Mouse (Mus musculus) right cerebral cortex, postnatal 10 days (tissue): ENCODE measurements around the gene Morc2b.
"Not testable (repeated sequence)": the region's sequence is repeated elsewhere in the genome, so short reads cannot be mapped to it uniquely, and the experiment has no call there.

ENCODE experiments used
- DNase-seq, 2 experiments: peaks; one replicate each; pipeline ENCODE4 v3.0.0; 2021; ENCODE audit warnings: low spot score in 2 of 2

Gene Morc2b

DNA sequence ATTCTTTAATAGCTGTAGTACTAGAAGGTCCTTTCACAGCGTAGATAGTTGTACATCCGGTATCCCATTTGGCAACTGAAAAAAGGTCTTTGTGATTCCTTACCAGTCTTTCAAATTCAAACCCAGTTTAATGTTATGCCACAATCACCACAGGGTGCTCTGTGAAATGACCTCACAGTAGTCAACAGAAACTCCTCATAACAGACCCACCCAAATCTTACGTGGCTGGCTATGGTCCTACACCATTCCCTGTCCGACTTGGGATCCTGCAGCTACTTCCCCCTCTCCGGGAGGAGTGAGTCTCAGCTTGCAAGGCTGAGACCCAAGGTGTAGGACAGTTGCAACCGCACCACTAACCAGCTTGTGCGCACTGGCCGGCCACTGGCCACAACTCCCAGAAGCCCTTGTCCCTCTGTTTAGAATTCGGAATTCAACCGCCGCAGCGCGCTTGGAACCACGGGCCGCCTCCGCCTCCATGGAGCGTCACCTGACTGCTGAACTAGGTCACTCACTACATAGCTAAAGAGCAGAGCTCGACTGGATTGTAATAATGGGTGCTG, at the start of gene Morc2b:
TSS of gene Morc2b (minus strand) at position 423 of the 560 bp plus-strand sequence.
- DNase-seq, result no peak

DNA sequence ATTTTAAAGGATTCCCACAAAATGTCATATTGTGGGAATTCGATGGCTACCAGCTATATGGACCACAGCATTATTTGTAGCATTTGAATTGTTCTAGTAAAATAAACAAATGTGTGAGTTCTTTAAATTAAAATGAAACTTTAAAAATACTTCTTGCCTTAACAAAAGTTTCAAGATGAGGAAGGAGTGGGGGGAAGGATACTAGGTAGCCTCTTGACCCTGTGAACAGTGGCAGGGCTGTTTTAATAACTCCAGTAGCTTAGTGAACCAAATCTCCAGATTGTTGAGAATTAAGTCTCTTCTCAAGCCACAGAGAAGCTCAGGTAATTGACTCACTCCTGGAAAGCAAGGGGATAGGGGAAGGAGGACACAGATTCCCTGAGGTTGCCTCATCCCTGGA, 28.7 kb upstream of the Morc2b start, which contains the start of gene Olfr55:
TSS of gene Olfr55 (plus strand) at position 301 of the 400 bp plus-strand sequence.
- not testable (repeated sequence) for DNase-seq

DNA sequence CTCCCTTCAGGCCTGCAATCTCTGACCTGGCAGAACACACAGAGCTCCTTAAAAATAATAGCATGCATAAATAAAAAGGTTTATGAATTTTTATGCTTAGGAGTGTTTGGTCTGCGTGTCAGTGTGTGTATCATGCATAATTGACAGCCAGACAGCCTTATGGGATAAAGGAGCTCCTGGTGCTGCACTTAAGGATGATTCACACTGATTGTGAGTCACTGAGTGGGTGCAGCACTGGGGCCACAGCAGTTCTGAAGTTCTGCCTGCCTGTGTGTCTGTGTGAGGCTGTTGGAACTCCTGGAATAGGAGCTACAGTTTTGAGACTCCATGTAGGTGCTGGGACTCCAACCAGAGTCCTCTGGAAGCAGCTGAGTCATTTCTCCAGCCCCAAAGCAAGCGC, 13.2 kb downstream of the Morc2b start:
- no peak for DNase-seq

DNA sequence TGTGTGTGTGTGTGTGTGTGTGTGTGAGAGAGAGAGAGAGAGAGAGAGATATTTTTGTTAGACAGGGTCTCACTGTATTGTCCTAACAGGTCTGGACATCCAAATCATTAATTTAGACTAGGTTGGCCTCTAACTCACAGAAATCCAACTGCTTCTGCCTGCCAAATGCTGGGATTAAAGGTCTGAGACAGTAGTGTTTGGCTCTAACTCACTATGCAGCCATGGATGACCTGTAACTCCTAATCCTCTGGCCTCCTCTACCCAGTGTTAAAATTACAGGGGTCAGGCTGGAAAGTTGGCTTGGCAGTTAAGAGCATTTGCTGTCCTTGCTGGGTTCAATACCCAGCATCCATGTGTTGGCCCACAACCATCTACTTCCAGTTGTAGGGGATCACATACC, 14.9 kb downstream of the Morc2b start:
- DNase-seq, result no peak

DNA sequence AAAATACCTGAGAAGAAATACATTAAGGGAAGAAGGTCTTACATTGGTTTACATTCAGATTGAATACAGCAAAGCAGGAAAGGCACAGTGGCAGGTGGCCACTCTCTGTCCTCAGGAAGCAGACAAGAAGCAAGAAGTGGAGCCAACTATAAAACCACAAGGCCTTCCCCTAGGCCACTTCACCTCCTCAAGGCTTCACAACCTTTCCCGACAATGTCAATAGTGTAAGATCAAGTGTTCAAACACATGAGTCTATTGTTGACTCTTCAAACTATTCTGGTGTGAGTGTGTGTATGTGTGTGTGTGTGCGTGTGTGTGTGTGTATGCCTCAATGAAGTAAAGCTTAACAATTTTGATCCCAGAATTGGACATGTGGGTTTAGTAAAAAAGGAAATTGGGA, 42.1 kb downstream of the Morc2b start:
- DNase-seq, result no peak

DNA sequence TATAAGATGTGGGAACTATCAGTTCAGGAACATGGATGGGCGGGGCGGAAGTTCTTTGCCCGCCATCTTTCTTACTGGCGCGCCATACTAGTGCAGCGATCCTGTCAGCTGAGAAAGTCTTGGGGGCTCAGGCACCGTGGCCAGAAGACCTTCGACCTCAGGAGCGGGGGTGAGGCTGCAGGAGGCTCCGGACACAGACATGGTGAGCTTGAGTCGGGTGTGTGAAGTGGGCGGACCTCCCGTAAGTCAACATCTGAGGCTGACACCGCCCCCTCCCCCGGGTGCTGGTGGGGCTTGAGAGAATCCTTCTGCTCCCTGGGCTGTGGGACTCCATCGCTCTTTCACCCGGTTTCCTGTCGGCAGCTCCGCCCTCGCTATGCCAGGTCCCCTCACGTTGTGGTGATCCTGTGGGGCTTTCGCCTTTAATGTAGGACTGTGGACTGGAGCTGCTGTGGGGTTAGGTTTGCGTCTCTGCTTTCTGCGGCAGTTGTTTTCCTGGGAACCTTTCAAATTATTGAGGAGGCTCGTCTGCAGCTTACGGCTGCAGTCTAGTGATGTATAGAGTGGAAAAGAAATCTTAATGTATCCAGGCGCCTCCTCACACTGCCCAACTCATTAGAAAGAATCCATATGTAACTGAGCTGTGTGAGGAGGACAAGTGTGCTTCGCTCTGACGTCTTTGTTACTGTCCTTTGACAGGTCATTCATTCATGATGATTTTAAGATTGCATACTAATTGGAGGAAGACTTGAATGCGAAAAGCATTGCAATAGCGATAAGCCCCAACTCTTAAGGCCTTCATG, 46.9 kb downstream of the Morc2b start:
- peak; percentile 84 to 90 for DNase-seq

DNA sequence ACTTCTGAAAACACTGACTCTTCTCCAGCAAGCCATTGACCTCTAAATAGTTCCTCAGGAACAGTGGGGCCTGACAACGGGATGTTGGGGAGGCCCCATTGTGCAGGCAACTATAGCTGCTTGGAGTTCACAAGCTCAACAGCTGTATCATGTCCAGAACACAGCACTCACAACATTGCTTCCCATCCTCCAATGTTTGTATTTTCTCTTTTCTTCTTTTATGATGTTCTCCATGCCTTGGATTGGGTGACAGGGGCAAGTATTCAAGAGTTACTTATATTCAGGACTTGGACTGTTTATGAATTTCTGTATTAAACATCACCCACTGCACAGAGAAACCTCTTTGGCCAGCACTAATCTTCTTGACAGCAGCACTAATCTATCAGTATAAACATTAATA, 47.9 kb downstream of the Morc2b start:
- no peak for DNase-seq

DNA sequence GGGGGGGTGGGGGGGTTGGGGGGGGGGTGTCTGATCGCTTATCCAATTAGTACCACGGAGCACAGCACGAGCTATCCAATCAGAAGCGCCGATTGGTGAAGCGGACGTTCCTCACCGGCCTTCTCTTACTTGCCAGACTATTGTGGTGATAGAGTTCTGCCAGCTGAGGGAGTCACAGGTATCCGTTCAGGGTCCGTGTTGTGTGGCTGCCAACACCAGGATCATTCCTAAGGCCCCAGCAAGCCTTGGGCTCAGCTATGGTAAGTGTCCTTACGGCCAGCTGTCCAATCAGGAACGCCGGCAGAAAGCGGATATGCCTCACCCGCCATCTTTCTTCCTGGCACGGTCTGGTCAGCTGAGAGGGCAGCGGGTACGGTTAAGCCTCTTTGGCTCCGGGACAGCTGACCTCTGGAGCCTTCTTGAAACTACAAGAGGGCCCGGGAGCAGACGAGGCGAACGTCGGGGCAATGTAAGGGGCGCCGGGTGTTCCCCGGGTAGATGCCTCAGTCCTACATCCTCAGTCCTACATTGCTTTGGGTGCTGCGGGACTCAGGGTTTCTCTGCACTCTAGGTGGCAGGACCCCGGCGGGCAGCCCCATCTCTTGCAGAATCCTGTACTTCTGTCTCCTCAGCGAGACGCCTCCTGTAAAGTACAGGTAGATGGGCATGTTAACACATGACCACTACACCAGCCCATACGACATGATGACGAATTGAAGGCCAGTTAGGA, 50.1 kb downstream of the Morc2b start, which contains the start of gene Zfp563:
TSS of gene Zfp563 (plus strand) at position 91 of the 730 bp plus-strand sequence.
- peak; percentile 95 to 96 for DNase-seq

DNA sequence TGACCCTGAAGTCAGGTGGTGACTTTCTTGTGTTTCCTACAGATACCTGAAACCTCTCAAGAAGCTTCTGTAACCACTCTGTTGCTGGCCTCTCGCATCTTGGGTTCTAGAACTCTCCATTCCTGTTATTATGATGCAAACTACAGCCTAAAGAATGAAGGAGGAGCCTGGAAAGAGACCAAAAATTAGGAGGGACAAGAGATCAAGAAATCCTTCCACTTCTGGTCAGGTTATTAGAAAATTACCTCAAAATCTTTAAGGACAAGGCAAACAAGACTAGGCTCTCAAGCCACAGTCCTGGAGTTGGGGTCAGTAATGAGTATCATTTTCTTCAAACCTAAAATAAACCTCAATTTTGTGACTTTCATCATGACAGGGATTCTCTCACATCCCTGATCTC, 71.5 kb downstream of the Morc2b start, which contains the start of gene 4921501E09Rik:
TSS of gene 4921501E09Rik (minus strand) at position 101 of the 400 bp plus-strand sequence.
- no peak for DNase-seq
